Comparison of ENCODE assay signal across 23 mouse cellular contexts in the genomic region with DNA sequence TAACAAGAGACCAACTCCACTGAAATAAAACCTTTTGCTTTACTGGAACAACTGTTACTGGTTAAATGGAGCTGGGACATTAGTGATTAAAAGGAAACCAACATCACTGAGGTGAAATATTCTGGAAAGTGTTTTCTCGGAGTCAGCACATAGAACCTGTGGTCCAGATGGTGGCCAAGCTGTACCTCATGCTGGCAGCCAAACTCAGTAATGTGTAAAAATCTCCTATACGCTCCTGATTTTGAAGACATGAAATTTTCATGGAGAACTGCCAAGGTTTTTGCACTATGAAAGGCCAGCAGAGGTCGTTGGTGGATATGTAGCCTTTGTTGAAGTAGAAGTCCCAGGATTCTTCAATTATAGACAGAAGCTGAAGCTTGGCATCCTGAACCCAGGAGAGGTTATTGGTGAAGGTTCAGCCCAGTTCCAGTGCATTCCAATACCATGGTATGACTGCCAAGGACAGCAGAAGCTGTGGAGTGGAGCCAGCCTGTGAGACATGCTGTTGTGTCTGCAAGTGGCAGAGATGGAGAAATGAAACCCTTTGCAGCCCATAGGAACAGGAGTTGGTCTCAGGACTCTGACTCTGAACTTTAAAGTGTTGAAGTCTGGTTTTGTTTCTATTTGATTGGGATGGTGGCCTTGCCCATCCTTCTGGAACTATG. TPM values are rescaled to one million over a fixed set of nuclear protein-coding genes. Genes with fewer than 3 reads are reported as not detected.
A peak's percentile ranks its signal among the peaks of the same experiment; 100 is the strongest.
DNase-seq lines count a peak whose midpoint lies in the region; ATAC-seq and TF ChIP-seq lines count a peak whose summit lies in the region.
"Had no signal": no experiment of that assay in that cellular context is flagged by ENCODE, and none has a peak within 500 bp of the region (broad histone marks: within the 10 kb centered on the region; RNA-seq: fewer than 3 reads in every experiment).

No protein-coding gene starts in this region.

- WGBS in forebrain, embryonic 14.5 days = 71% methylated on average over 3 of the region's 3 CpGs
- WGBS in forebrain, embryonic 13.5 days = 72% methylated on average over 3 of the region's 3 CpGs
- WGBS in intestine, postnatal 0 days = 78% methylated on average over 3 of the region's 3 CpGs

- no peaks in the 10 kb centered on the region for H3K36me3 ChIP-seq in forebrain, embryonic 14.5 days (ENCODE audit: control insufficient read depth, insufficient read depth, low read length)
- no peaks in the 10 kb centered on the region for H3K36me3 ChIP-seq in forebrain, embryonic 13.5 days (ENCODE audit: poor library complexity, severe bottlenecking)
- no peaks in the 10 kb centered on the region for H3K36me3 ChIP-seq in intestine, postnatal 0 days (ENCODE audit: control insufficient read depth, insufficient read depth)
- H3K36me3 ChIP-seq: embryonic facial prominence, embryonic 15.5 days; liver, embryonic 13.5 days; neural tube, embryonic 13.5 days had no signal

- H3K4me2 ChIP-seq in forebrain, embryonic 14.5 days (ENCODE audit: low read length) = no peak overlapping the region
- H3K4me2 ChIP-seq in forebrain, embryonic 13.5 days = no peak overlapping the region
- no peak overlapping the region for H3K4me2 ChIP-seq in intestine, postnatal 0 days (replicated peaks; ENCODE audit: low read depth)
- H3K4me2 ChIP-seq: embryonic facial prominence, embryonic 15.5 days; liver, embryonic 13.5 days; neural tube, embryonic 13.5 days had no signal

- no peak for ATAC-seq in forebrain, embryonic 14.5 days
- ATAC-seq in forebrain, embryonic 13.5 days = no peak
- no peak for ATAC-seq in intestine, postnatal 0 days
- ATAC-seq: activated CD4-positive, CD25-positive, alpha-beta regulatory T cell, adult 4 months; hindbrain, embryonic 16.5 days had no signal

- no peak overlapping the region for H3K9ac ChIP-seq in forebrain, embryonic 14.5 days (ENCODE audit: low read length)
- no peak overlapping the region for H3K9ac ChIP-seq in forebrain, embryonic 13.5 days
- H3K9ac ChIP-seq in intestine, postnatal 0 days (ENCODE audit: low read depth, low read length) = no peak overlapping the region
- H3K9ac ChIP-seq: embryonic facial prominence, embryonic 15.5 days; liver, embryonic 13.5 days; neural tube, embryonic 13.5 days had no signal

- H3K27ac ChIP-seq in forebrain, embryonic 14.5 days (ENCODE audit: low read depth, low read length) = no peak overlapping the region
- no peak overlapping the region for H3K27ac ChIP-seq in forebrain, embryonic 13.5 days
- no peak overlapping the region for H3K27ac ChIP-seq in intestine, postnatal 0 days (ENCODE audit: low read depth, low read length)
- H3K27ac ChIP-seq: embryonic facial prominence, embryonic 15.5 days; liver, embryonic 13.5 days; neural tube, embryonic 13.5 days; stomach, postnatal 0 days had no signal

- peak; percentile 27 for DNase-seq in forebrain, embryonic 14.5 days (ENCODE audit: low spot score)
- DNase-seq in right cerebral cortex, postnatal 10 days (ENCODE audit: low spot score in 2 of 2) = peak; percentile 26 to 27
- no peak for DNase-seq in right cerebral cortex, adult 18-20 months
- peak; percentile 80 to 87 for DNase-seq in cerebellum, postnatal 10 days
- no peak for DNase-seq in adrenal gland, adult 18-20 months (ENCODE audit: low spot score in 2 of 2)
- no peak for DNase-seq in spleen, postnatal 14 days (ENCODE audit: low spot score in 2 of 2)
- DNase-seq: gastrocnemius, postnatal 25 days; heart, postnatal 14 days; kidney, adult 9 months; liver, embryonic 13.5 days; lung, postnatal 10 days; thymus, postnatal 14 days had no signal

- no peaks in the 10 kb centered on the region for H3K9me3 ChIP-seq in forebrain, embryonic 14.5 days (replicated peaks; ENCODE audit: control insufficient read depth, low read length)
- H3K9me3 ChIP-seq in forebrain, embryonic 13.5 days (replicated peaks) = no peaks in the 10 kb centered on the region
- H3K9me3 ChIP-seq in intestine, postnatal 0 days (ENCODE audit: control insufficient read depth) = no peaks in the 10 kb centered on the region
- H3K9me3 ChIP-seq: embryonic facial prominence, embryonic 15.5 days; liver, embryonic 13.5 days; neural tube, embryonic 13.5 days had no signal

- H3K4me3 ChIP-seq in forebrain, embryonic 14.5 days (ENCODE audit: low read depth, low read length) = no peak overlapping the region
- no peak overlapping the region for H3K4me3 ChIP-seq in forebrain, embryonic 13.5 days
- H3K4me3 ChIP-seq in intestine, postnatal 0 days (ENCODE audit: low read depth, low read length) = no peak overlapping the region
- H3K4me3 ChIP-seq: embryonic facial prominence, embryonic 15.5 days; liver, embryonic 13.5 days; neural tube, embryonic 13.5 days had no signal

- H3K4me1 ChIP-seq in forebrain, embryonic 14.5 days (ENCODE audit: control insufficient read depth, insufficient read depth, low read length) = no peaks in the 10 kb centered on the region
- no peaks in the 10 kb centered on the region for H3K4me1 ChIP-seq in forebrain, embryonic 13.5 days
- H3K4me1 ChIP-seq in intestine, postnatal 0 days (replicated peaks; ENCODE audit: control insufficient read depth, insufficient read depth, low read length) = no peaks in the 10 kb centered on the region
- H3K4me1 ChIP-seq: embryonic facial prominence, embryonic 15.5 days; liver, embryonic 13.5 days; neural tube, embryonic 13.5 days had no signal

- no peak for TF ChIP-seq CTCF in intestine, postnatal 0 days (IDR thresholded peaks at IDR 0.05; ENCODE audit: low read depth)

- no peaks in the 10 kb centered on the region for H3K27me3 ChIP-seq in forebrain, embryonic 14.5 days (replicated peaks; ENCODE audit: control insufficient read depth, insufficient read depth, low read length)
- H3K27me3 ChIP-seq in forebrain, embryonic 13.5 days = no peaks in the 10 kb centered on the region
- H3K27me3 ChIP-seq in intestine, postnatal 0 days (replicated peaks; ENCODE audit: control insufficient read depth, insufficient read depth, low read length) = no peaks in the 10 kb centered on the region
- H3K27me3 ChIP-seq: CH12.LX; embryonic facial prominence, embryonic 15.5 days; liver, embryonic 13.5 days; neural tube, embryonic 13.5 days had no signal

RNA-seq across cellular contexts. Expression of a gene that starts 25.6 kb away (rescaled TPM):
- 3.7 and 5.2 TPM in 2 replicates for polyA plus RNA-seq in forebrain, embryonic 14.5 days (2014; fragmentation: Nextera tagmentation; extraction: Ambion mirVana)
- polyA plus RNA-seq in forebrain, embryonic 13.5 days (2015; fragmentation: Nextera tagmentation; extraction: Ambion mirVana) = 5.0 and 5.4 TPM in 2 replicates
- 0.22 and 0.34 TPM in 2 replicates for polyA plus RNA-seq in intestine, postnatal 0 days (2015; fragmentation: Nextera tagmentation; extraction: Ambion mirVana)
- 10 to 100 TPM; 16.8 to 21.2 TPM for total RNA-seq in adrenal gland, adult 18-20 months (2021)
- total RNA-seq: CH12.LX; common myeloid progenitor, adult 5-6 weeks; heart, postnatal 14 days; megakaryocyte-erythroid progenitor cell, adult 5-6 weeks; monocyte, adult 5-6 weeks had no signal
- polyA plus RNA-seq: activated CD4-positive, CD25-positive, alpha-beta regulatory T cell, adult 4 months had no signal

Comparison
In these comparisons a context has a peak if more than half of its experiments do, and no peak if none do; other contexts are left out.
1. DNase-seq: peak in forebrain, embryonic 14.5 days (single experiment), right cerebral cortex, postnatal 10 days (2 of 2) and cerebellum, postnatal 10 days (2 of 2); none in right cerebral cortex, adult 18-20 months (single experiment), adrenal gland, adult 18-20 months (0 of 2) and spleen, postnatal 14 days (0 of 2).